Mouse (Mus musculus): ENCODE measurements at regions not wholly inside any gene's neighbourhood (a gene's known extent, or its start where the extent isn't known, plus 50 kb on each side); places are given as distances from the start of the nearest gene placed in this dataset.

DNA sequence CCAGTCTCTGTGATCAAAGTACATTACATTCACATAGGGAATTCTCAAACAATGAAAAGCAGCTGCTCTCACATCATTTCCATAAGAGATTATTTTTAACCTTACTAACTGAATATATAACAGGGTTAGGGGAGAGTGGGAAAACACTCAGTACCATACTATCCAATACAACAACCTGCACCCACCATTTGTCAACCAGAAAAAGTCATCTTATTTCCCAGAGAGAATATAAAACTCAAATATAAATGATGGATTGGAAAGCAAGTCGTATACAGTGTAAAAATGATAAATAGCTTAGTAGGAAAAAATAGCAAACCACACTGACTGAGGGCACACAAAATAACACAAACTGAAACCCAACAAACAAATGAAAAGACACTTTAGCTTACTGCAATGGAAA, 169.4 kb upstream of the Adamts3 start:
- TF ChIP-seq CTCF (IDR thresholded peaks at IDR 0.05; ENCODE audit: insufficient read depth, low read depth, low read length) = no peak
- TF ChIP-seq POLR2A (IDR thresholded peaks at IDR 0.05; ENCODE audit: insufficient read depth, low read depth, low read length) = no peak
